Mouse (Mus musculus): ENCODE results near the gene 1700009N14Rik. TPM values are rescaled to one million over a fixed set of nuclear protein-coding genes. Genes with fewer than 3 reads are reported as not detected.

The 1700009N14Rik gene
- total RNA-seq (2021): not detected
- long read RNA-seq, experiment 1: 0 reads
- long read RNA-seq, experiment 2: 0 reads

GRCm38 (mm10) chr4:39450069-39450468, at the start of gene 1700009N14Rik:
1700009N14Rik (plus strand) TSS chr4:39450295.
- intact Hi-C loops (cut with DNase I; ENCODE audit: low total_unique reads): no loop called here
- DNase-seq: no peak

DNA sequence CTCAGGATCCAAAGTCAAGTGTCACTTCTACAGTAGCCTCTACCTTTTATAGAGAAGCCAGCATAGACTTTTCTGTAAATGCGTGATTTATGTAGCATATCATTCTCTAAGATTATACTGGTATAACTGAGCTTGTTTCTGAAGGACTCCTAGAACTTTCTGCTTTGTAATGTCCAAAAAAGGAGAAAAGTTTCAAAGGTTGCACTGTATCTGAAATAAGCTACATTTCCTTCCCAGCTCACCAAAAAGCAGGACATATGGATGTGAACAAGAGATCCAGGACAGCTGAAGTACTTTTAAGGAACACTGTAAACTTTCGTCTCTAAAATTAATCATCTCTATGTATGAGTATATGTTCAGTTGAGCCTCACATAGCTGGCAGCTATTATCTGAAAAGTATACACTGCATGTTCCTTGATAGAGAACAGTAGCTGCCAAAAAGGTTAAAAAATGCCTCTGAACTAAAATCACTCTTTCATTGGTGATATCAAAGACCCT, 12.2 kb upstream of the 1700009N14Rik start:
- intact Hi-C loops (cut with DNase I; ENCODE audit: low total_unique reads): no loop called here
- DNase-seq: no peak

DNA sequence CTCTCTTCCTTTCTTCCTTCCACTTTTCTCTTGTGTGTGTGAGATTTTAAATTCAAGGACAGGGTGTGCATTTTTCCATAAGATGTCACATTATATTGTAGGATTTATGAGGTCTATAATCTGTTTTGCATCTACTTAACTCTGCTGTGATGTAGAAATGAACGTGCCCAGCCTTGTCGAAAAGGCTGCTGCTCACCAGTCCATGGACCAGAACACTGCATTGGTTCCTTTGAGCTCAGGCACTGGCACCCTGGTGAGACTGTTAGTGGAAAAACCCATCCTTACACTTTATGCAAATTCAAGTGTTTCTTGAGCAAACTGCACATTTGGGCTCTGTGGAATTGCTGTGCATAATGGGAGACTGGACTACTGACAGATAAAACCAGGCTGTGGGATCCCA, 24.2 kb downstream of the 1700009N14Rik start:
- intact Hi-C loops (cut with DNase I; ENCODE audit: low total_unique reads): no loop called here
- DNase-seq: no peak

GRCm38 (mm10) chr4:39486393-39486792, 36.3 kb downstream of the 1700009N14Rik start:
- no peak for DNase-seq
- intact Hi-C loops (cut with DNase I; ENCODE audit: low total_unique reads): no loop called here

DNA sequence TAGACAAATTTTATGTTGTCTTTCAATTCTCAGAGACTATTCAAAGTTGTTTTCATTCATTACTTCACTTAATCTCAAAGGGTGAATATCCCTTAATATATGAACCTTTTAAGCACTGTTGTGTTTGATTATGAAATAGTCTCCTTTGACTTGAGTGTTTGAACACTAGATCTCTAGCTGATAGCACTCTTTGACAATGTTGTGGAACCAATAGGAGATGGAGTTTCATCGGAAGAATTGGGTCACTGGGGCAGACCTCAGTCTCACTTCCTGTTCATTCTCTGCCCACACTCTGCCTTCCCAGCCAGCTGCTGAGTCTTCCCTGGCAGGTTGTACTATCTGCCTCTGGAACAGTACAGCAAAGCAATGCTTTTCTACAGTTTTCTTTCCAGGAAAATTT, 43.5 kb downstream of the 1700009N14Rik start:
- intact Hi-C loops (cut with DNase I; ENCODE audit: low total_unique reads): no loop called here
- no peak for DNase-seq

GRCm38 (mm10) chr4:39495875-39496274, 45.8 kb downstream of the 1700009N14Rik start:
- intact Hi-C loops (cut with DNase I; ENCODE audit: low total_unique reads): no loop called here
- no peak for DNase-seq
